Mouse (Mus musculus) mesoderm, embryonic 11.5 days (tissue): ENCODE data around the gene Nlrp6.
"Not testable (repeated sequence)": the region's sequence is repeated elsewhere in the genome, so short reads cannot be mapped to it uniquely, and the experiment has no call there.

Experiments
- DNase-seq: peaks from one replicate; pipeline ENCODE4 v3.0.0-alpha.2; 2012; ENCODE audit warnings: low read depth, low spot score

Gene Nlrp6

DNA sequence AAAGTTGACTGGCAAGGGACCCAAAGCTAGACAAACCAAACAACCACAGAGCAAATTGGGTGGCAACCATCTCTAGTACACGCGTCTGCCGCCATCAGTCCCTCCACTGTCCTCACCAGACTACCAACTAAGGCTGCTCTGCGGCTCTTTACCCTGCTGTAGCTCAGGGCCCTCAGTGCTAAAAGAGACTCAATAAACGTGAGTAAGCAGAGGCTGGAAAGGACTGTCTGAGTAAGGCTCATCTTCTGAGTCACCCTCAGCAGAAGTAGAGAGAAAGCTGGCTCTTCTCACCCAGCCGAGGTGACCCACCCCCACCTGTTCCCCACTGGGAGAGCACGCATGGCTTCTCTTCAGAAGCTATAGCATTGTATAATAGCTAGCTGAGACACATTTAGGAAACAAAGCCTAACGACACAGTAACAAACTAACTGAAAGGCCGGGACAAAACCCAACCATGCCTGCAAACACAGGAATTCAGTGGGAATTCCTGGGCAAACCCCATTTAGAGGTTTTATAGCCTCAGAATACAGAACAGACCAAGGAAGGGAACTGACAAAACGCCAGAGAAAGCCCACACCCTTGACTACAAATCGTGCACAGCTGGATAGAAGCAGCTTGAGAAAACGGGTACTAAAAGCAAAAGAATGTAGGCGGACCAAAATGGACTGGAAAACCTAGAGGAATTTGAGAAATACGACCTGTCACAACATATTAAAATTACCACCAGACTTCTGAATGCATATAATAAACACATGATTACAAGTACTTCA lies 52.9 kb downstream of the Nlrp6 start:
- peak; percentile 48 for DNase-seq

GRCm38 (mm10) chr7:140974940-140975339 lies 54.2 kb downstream of the Nlrp6 start:
- no peak for DNase-seq

GRCm38 (mm10) chr7:140975465-140975864 lies 54.8 kb downstream of the Nlrp6 start:
- DNase-seq = no peak

- DNase-seq = not testable (repeated sequence)
These were observed 56.0 kb downstream of the Nlrp6 start for GRCm38 (mm10) chr7:140976720-140977119.
